Mouse (Mus musculus): ENCODE results near the gene Tnnc1. TPM values are rescaled to one million over a fixed set of nuclear protein-coding genes. Genes with fewer than 3 reads are reported as not detected.

Gene Tnnc1
- polyA plus RNA-seq, 1 experiment, result not detected

DNA sequence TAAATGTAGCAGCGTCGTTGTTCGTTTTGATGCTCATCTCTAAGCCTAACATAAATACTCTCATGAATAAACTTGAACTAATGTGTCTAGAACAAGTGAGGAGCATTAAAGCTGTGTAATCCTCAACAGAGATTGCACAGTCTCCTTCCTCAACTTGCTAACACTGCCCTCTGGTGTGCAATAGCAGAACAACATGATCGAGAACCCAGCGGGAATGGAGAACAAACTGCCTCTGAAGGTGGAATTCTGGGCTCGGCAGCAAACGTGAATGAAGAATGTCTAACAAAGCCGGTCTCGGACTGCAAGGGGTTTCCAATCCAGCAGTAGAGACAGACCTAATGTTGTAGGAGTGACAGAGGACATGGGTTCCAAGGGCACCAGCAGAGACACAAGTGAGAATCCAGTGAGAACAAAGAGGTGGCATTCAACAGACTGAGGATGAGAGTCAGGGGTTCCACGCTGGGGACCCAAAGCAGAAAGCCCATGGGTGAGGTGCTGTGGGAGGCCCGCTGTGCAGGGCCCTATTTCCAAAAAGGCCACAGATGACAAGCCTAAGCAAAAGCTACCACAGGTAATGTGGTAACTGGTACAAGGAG lies 26.0 kb downstream of the Tnnc1 start:
- Histone ChIP-seq H3K27ac (ENCODE audit: insufficient read depth, low read depth, low read length) (no peak overlapping the region), H3K4me3 (ENCODE audit: insufficient read depth, low read depth, low read length) (no peak overlapping the region), H3K4me1 (ENCODE audit: control insufficient read depth, insufficient read depth, low read length) (peaks cover 12% of the 10 kb centered on the region)
- TF ChIP-seq POLR2A (IDR thresholded peaks at IDR 0.05; ENCODE audit: insufficient read depth, low read depth, low read length), result no peak
- no peak for TF ChIP-seq CTCF (IDR thresholded peaks at IDR 0.05; ENCODE audit: insufficient read depth, low read depth, low read length)
- 10% methylated on average over 11 of the region's 11 CpGs for WGBS

DNA sequence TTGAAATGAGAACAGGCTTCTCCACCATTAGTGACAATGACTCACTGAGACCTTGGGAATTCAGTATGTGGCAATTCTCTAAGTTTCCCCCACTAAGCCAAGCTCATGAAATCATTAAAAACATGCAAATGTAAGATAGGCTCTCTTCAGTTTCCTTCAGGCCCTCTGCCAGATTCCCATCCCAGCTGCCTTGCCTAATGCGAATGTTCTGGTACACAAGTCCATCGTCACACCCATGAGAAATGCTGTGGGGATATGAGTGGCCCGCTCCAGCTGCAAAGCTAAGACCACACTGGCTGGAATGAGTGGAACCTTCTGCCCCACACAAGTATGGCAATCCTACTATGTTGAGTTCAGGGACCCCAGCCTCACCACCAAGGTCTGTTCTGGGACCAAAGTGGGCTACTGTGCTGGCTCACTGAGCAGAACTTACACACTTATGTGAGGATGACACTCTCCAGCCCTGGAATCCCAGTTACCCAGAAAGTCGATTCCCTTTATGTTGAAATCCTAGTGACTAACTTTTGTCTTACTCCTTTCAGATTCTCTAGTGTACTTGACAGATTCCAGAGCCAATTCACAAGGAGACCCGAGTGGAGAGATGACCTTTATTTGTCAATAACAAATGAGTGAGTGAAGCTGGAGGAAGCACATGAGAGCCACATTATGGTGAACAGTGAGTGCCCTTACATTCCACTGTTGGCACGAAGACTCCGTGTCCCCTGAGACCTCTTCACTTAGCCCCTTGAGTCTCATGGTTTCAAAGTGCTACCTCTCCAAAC lies 29.2 kb downstream of the Tnnc1 start:
- TF ChIP-seq CTCF (IDR thresholded peaks at IDR 0.05; ENCODE audit: insufficient read depth, low read depth, low read length) (no peak), POLR2A (IDR thresholded peaks at IDR 0.05; ENCODE audit: insufficient read depth, low read depth, low read length) (no peak)
- WGBS, result 84% methylated on average over 7 of the region's 7 CpGs
- 0 out of 2 replicates have a peak, but pooled peaks cover 3% of the 10 kb centered on the region for H3K4me1 ChIP-seq (ENCODE audit: control insufficient read depth, insufficient read depth, low read length)
- H3K4me3 ChIP-seq (ENCODE audit: insufficient read depth, low read depth, low read length), result no peak overlapping the region
- no peak overlapping the region for H3K27ac ChIP-seq (ENCODE audit: insufficient read depth, low read depth, low read length)

DNA sequence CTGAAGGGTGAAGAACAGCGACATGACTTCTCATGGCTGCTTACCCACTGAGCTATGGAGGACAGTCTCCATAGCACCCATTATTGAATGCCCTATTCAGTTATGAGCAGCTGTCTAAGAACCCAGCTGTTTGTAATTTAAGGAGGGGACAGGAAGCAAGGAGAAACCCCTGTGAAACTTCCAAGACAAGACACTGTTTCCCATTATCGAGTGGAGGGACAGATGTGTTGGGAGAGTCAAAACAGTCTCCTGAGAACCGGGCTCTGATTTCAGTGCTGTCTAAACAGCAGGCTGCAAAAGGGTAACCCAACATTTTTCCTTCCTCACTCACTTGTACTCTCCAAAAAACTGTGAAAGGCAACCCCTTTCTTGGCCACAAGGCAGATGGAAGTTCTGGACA lies 32.4 kb downstream of the Tnnc1 start:
- TF ChIP-seq CTCF (IDR thresholded peaks at IDR 0.05; ENCODE audit: insufficient read depth, low read depth, low read length), result no peak
- TF ChIP-seq POLR2A (IDR thresholded peaks at IDR 0.05; ENCODE audit: insufficient read depth, low read depth, low read length), result no peak
- WGBS, result 71% methylated on average over 3 of the region's 3 CpGs

DNA sequence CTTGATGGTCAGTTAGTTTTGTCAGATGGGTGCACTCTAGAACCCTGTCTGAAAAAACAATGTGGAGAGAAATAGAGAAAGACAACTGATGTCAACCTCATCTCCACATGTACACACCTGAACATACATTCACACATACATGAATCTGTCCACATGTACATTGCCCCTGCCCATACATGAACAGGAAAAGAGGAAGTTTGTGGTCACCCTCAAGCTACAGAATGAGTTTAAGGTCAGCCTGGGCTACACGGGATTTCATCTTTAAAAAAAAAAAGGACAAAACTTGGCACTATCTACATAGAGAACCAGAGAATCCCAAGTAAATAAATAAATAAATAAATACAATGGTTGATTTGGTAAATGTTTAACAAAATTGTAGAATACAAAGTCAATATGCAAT lies 36.7 kb downstream of the Tnnc1 start:
- 80% methylated on average over 1 of the region's 1 CpGs for WGBS
- no peak overlapping the region for H3K4me3 ChIP-seq (ENCODE audit: insufficient read depth, low read depth, low read length)
- H3K4me1 ChIP-seq (ENCODE audit: control insufficient read depth, insufficient read depth, low read length), result no peaks in the 10 kb centered on the region
- TF ChIP-seq POLR2A (IDR thresholded peaks at IDR 0.05; ENCODE audit: insufficient read depth, low read depth, low read length) (no peak), CTCF (IDR thresholded peaks at IDR 0.05; ENCODE audit: insufficient read depth, low read depth, low read length) (no peak)
- H3K27ac ChIP-seq (ENCODE audit: insufficient read depth, low read depth, low read length), result no peak overlapping the region

More for the DNA sequence above, 32.4 kb downstream of the Tnnc1 start:
- Histone ChIP-seq H3K4me3 (ENCODE audit: insufficient read depth, low read depth, low read length) (no peak overlapping the region), H3K4me1 (ENCODE audit: control insufficient read depth, insufficient read depth, low read length) (no peaks in the 10 kb centered on the region), H3K27ac (ENCODE audit: insufficient read depth, low read depth, low read length) (no peak overlapping the region)

DNA sequence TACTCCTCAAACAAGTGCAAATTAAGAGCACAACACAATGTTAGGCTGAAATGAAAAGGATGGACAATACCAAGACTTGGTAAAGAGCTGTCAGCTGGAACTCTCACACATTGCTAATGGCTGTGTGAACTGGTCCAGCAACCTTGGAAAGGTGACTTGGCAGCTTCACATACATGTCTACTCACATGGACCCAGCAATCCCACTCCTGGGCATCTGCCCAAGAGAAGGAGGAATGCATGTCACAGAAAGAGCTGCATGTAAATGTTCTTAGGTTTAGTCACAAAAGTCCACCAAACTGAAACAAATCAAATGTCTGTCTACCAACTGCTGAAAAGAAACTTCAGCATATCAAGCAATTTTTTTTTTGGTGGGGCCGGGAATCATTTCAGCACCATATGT lies 37.8 kb downstream of the Tnnc1 start:
- no peak for TF ChIP-seq CTCF (IDR thresholded peaks at IDR 0.05; ENCODE audit: insufficient read depth, low read depth, low read length)
- no peak for TF ChIP-seq POLR2A (IDR thresholded peaks at IDR 0.05; ENCODE audit: insufficient read depth, low read depth, low read length)
- H3K27ac ChIP-seq (ENCODE audit: insufficient read depth, low read depth, low read length), result no peak overlapping the region
- no peak overlapping the region for H3K4me3 ChIP-seq (ENCODE audit: insufficient read depth, low read depth, low read length)
- WGBS, result 78% methylated on average over 1 of the region's 1 CpGs
- H3K4me1 ChIP-seq (ENCODE audit: control insufficient read depth, insufficient read depth, low read length), result no peaks in the 10 kb centered on the region

DNA sequence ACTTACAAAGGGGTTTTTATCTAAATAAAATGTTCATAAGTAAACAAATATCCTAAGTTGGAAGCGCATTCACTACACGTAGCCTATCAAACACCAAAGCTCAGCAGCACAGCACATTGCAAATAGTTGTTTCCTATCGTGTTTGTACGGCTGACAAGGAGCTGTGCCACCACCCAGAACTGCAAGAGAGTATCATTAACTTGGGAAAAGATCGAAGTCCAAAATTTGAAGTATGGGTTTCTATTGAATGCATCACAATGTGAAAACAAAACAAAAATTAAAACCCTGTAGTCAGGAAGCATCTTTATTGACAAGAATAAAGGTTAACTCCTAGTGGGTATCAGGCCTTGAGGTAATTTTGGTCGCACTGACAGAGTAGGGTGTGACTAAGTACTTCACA lies 40.3 kb downstream of the Tnnc1 start:
- no peak overlapping the region for H3K27ac ChIP-seq (ENCODE audit: insufficient read depth, low read depth, low read length)
- H3K4me3 ChIP-seq (ENCODE audit: insufficient read depth, low read depth, low read length), result no peak overlapping the region
- TF ChIP-seq CTCF (IDR thresholded peaks at IDR 0.05; ENCODE audit: insufficient read depth, low read depth, low read length) (no peak), POLR2A (IDR thresholded peaks at IDR 0.05; ENCODE audit: insufficient read depth, low read depth, low read length) (no peak)
- H3K4me1 ChIP-seq (ENCODE audit: control insufficient read depth, insufficient read depth, low read length), result peaks cover 1% of the 10 kb centered on the region; the same call in 1 of the 2 replicates
- WGBS, result 93% methylated on average over 6 of the region's 6 CpGs

DNA sequence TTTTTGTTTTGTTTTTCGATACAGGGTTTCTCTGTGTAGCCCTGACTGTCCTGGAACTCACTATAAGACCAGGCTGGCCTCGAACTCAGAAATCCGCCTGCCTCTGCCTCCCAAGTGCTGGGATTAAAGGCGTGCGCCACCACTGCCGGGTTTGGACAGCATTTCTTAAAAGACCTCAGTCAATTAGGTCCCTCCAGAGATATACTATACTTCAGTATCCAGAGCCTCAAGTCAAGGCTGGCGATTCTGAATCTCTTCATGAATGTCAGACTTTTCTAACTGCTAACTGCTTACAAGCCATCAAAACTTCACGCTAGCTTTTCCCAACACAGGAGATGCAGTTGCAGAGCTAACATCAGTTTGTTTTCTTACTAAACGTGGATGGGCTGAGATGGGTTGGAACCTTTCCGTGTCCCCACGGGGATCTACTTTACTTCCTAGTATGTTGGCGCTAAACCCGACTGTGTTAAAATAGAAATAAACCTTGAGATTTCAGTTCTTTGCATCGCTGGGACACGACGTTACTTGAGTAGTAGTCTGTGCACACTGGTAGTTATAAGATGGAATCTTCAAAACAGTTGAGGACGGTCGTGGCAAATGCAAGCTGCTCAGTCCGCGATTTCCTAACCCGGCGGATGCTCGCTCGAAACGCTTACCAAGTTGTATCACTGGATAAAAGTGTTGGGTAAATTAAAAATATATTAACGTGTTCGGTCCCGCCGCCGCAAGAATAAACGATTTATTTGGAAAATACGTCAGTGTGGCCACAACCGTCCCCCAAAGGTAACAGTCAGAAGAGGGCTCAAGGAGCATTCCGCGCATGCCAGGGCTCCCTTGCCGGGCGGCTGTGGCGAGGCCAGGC lies 42.3 kb downstream of the Tnnc1 start:
- H3K4me1 ChIP-seq (ENCODE audit: control insufficient read depth, insufficient read depth, low read length), result peaks cover 2% of the 10 kb centered on the region; the same call in 1 of the 2 replicates
- WGBS, result 15% methylated on average over 38 of the region's 38 CpGs
- TF ChIP-seq CTCF (IDR thresholded peaks at IDR 0.05; ENCODE audit: insufficient read depth, low read depth, low read length) (no peak), POLR2A (IDR thresholded peaks at IDR 0.05; ENCODE audit: insufficient read depth, low read depth, low read length) (no peak)
- peak overlapping the region; percentile 93 for H3K27ac ChIP-seq (ENCODE audit: insufficient read depth, low read depth, low read length)
- peak overlapping the region; percentile 86 for H3K4me3 ChIP-seq (ENCODE audit: insufficient read depth, low read depth, low read length)

DNA sequence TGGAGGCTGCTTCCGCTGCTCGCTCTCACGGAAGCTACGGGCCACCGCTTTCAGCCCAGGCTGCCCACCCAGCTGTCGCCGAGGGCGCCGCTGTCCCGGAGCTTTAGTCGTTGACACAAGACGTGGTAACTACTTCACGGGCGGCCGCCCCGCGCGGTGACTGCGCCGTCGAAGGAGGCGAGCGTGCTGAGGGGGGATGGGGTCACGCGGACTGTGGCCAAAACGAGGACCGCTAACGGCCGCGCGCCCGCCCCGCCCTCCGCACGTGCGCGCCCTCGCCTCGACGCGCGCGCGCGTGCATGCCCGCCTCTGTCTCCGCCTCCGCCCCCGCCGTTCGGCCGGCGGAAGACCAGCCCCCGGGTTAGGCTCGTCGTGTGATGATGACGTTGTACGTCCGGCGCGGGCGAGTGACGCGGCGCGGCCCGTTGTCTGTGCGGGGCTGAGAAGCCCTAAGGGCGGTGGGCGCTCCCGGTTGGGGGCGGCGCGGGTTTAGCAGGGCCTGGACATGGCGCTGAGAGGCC lies 43.0 kb downstream of the Tnnc1 start, which contains the start of the genes Phf7 and Bap1:
TSS of gene Phf7 (minus strand) at position 234 of the 521 bp plus-strand sequence.
TSS of gene Bap1 (plus strand) at position 367 of the 521 bp plus-strand sequence.
- Histone ChIP-seq H3K27ac (ENCODE audit: insufficient read depth, low read depth, low read length) (peak within 1 kb of the TSS; percentile 93), H3K4me1 (ENCODE audit: control insufficient read depth, insufficient read depth, low read length) (peaks cover 2% of the 10 kb centered on the region; the same call in 1 of the 2 replicates), H3K4me3 (ENCODE audit: insufficient read depth, low read depth, low read length) (peak within 1 kb of the TSS; percentile 86)
- TF ChIP-seq CTCF (IDR thresholded peaks at IDR 0.05; ENCODE audit: insufficient read depth, low read depth, low read length) (no peak), POLR2A (IDR thresholded peaks at IDR 0.05; ENCODE audit: insufficient read depth, low read depth, low read length) (peak; percentile 91)
- under 1% methylated on average over 75 of the region's 75 CpGs for WGBS

Data from olfactory bulb, adult 2 months (tissue).